Mouse (Mus musculus): ENCODE data around the gene Clcnkb.

DNA sequence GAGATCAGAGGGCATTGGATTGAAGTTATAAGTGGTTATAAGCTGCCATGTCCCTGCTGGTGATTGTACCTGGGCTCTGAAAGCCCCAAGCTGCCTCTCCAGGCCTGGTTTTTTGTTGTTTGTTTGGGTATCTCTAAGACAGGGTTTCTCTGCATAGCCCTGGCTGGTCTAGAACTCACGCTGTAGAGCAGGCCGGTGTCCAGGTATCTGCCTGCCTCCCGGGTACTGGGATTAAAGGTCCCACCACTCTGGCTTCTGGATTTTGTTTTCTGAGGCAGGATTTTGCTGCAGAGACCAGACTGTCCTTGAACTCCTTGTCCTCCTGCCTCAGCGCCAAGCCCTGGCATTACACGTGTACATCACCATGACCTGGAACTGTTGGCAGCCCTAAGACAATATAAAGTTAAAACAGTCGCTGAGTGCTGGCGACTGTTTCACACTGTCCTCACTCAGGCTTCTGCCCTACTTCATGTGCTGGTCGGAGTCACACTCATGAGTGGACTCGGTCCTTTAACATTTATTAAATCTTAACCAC is 36.2 kb upstream of the Clcnkb start:
- TF ChIP-seq CTCF (IDR thresholded peaks at IDR 0.05) (no peak), EP300 (IDR thresholded peaks at IDR 0.05) (no peak)
